Mouse (Mus musculus): Measurements from ENCODE around the gene Sh2b2. TPM values are rescaled to one million over a fixed set of nuclear protein-coding genes. Genes with fewer than 3 reads are reported as not detected.

Gene Sh2b2
- total and polyA plus RNA-seq, 3 experiments: 0.55 to 6.7 (median 0.80) TPM

GRCm38 (mm10) chr5:136237607-136238006, 8.7 kb downstream of the Sh2b2 start:
- H3K27me3 ChIP-seq (ENCODE audit: control insufficient read depth, insufficient read depth, low read length): no peaks in the 10 kb centered on the region

GRCm38 (mm10) chr5:136236611-136237010, 9.7 kb downstream of the Sh2b2 start:
- no peaks in the 10 kb centered on the region for H3K79me2 ChIP-seq (replicated peaks; ENCODE audit: control insufficient read depth, insufficient read depth, low read length)
- no peak overlapping the region for H3K27ac ChIP-seq
- no peaks in the 10 kb centered on the region for H3K4me1 ChIP-seq (ENCODE audit: control insufficient read depth, insufficient read depth, low read length)
- TF ChIP-seq CTCF (IDR thresholded peaks at IDR 0.05) (no peak), POLR2A (IDR thresholded peaks at IDR 0.05; ENCODE audit: insufficient read depth, low read depth, low read length) (no peak), EP300 (IDR thresholded peaks at IDR 0.05; ENCODE audit: insufficient read depth, low read depth, low read length) (no peak)
- intact Hi-C loops (cut with DNase I): no loop called here
- H3K27me3 ChIP-seq (ENCODE audit: control insufficient read depth, insufficient read depth, low read length): no peaks in the 10 kb centered on the region
- H3K36me3 ChIP-seq (ENCODE audit: control insufficient read depth, insufficient read depth, low read length): no peaks in the 10 kb centered on the region
- no peak overlapping the region for H3K4me3 ChIP-seq
- WGBS: 60% methylated on average over 5 of the region's 5 CpGs
- H3K9ac ChIP-seq (ENCODE audit: low read depth, low read length): no peak overlapping the region
- DNase-seq: no peak

More at GRCm38 (mm10) chr5:136237607-136238006, 8.7 kb downstream of the Sh2b2 start:
- Histone ChIP-seq H3K4me3 (no peak overlapping the region), H3K27ac (no peak overlapping the region), H3K36me3 (ENCODE audit: control insufficient read depth, insufficient read depth, low read length) (no peaks in the 10 kb centered on the region), H3K4me1 (ENCODE audit: control insufficient read depth, insufficient read depth, low read length) (no peaks in the 10 kb centered on the region), H3K79me2 (replicated peaks; ENCODE audit: control insufficient read depth, insufficient read depth, low read length) (no peaks in the 10 kb centered on the region), H3K9ac (ENCODE audit: low read depth, low read length) (no peak overlapping the region)
- intact Hi-C loops (cut with DNase I): no loop called here
- no peak for DNase-seq
- TF ChIP-seq POLR2A (IDR thresholded peaks at IDR 0.05; ENCODE audit: insufficient read depth, low read depth, low read length) (no peak), CTCF (IDR thresholded peaks at IDR 0.05) (no peak), EP300 (IDR thresholded peaks at IDR 0.05; ENCODE audit: insufficient read depth, low read depth, low read length) (no peak)
- 3% methylated on average over 19 of the region's 19 CpGs for WGBS

- H3K27ac ChIP-seq: no peak overlapping the region
- no peaks in the 10 kb centered on the region for H3K4me1 ChIP-seq (ENCODE audit: control insufficient read depth, insufficient read depth, low read length)
- H3K79me2 ChIP-seq (replicated peaks; ENCODE audit: control insufficient read depth, insufficient read depth, low read length): no peaks in the 10 kb centered on the region
- no peaks in the 10 kb centered on the region for H3K36me3 ChIP-seq (ENCODE audit: control insufficient read depth, insufficient read depth, low read length)
- no peak overlapping the region for H3K4me3 ChIP-seq
- H3K27me3 ChIP-seq (ENCODE audit: control insufficient read depth, insufficient read depth, low read length): no peaks in the 10 kb centered on the region
- intact Hi-C loops (cut with DNase I): no loop called here
- DNase-seq: no peak
- H3K9ac ChIP-seq (ENCODE audit: low read depth, low read length): no peak overlapping the region
- WGBS: 78% methylated on average over 4 of the region's 4 CpGs
- TF ChIP-seq EP300 (IDR thresholded peaks at IDR 0.05; ENCODE audit: insufficient read depth, low read depth, low read length) (no peak), POLR2A (IDR thresholded peaks at IDR 0.05; ENCODE audit: insufficient read depth, low read depth, low read length) (no peak), CTCF (IDR thresholded peaks at IDR 0.05) (no peak)
These were observed 15.9 kb downstream of the Sh2b2 start for GRCm38 (mm10) chr5:136230348-136231035.

- 65% methylated on average over 7 of the region's 7 CpGs for WGBS
- TF ChIP-seq EP300 (IDR thresholded peaks at IDR 0.05; ENCODE audit: insufficient read depth, low read depth, low read length) (no peak), CTCF (IDR thresholded peaks at IDR 0.05) (no peak), POLR2A (IDR thresholded peaks at IDR 0.05; ENCODE audit: insufficient read depth, low read depth, low read length) (no peak)
- H3K27me3 ChIP-seq (ENCODE audit: control insufficient read depth, insufficient read depth, low read length): no peaks in the 10 kb centered on the region
- H3K9ac ChIP-seq (ENCODE audit: low read depth, low read length): no peak overlapping the region
- no peaks in the 10 kb centered on the region for H3K4me1 ChIP-seq (ENCODE audit: control insufficient read depth, insufficient read depth, low read length)
- DNase-seq: no peak
- H3K4me3 ChIP-seq: no peak overlapping the region
- intact Hi-C loops (cut with DNase I): no loop called here
- no peak overlapping the region for H3K27ac ChIP-seq
- H3K79me2 ChIP-seq (replicated peaks; ENCODE audit: control insufficient read depth, insufficient read depth, low read length): no peaks in the 10 kb centered on the region
- H3K36me3 ChIP-seq (ENCODE audit: control insufficient read depth, insufficient read depth, low read length): no peaks in the 10 kb centered on the region
These were observed 20.0 kb downstream of the Sh2b2 start for GRCm38 (mm10) chr5:136226246-136226876.

- intact Hi-C loops (cut with DNase I): no loop called here
- no peak overlapping the region for H3K4me3 ChIP-seq
- no peak for TF ChIP-seq CTCF (IDR thresholded peaks at IDR 0.05)
- TF ChIP-seq POLR2A (IDR thresholded peaks at IDR 0.05; ENCODE audit: insufficient read depth, low read depth, low read length): no peak
- no peak for TF ChIP-seq EP300 (IDR thresholded peaks at IDR 0.05; ENCODE audit: insufficient read depth, low read depth, low read length)
- WGBS: 81% methylated on average over 12 of the region's 12 CpGs
- H3K4me1 ChIP-seq (ENCODE audit: control insufficient read depth, insufficient read depth, low read length): no peaks in the 10 kb centered on the region
- no peaks in the 10 kb centered on the region for H3K79me2 ChIP-seq (replicated peaks; ENCODE audit: control insufficient read depth, insufficient read depth, low read length)
- H3K27me3 ChIP-seq (ENCODE audit: control insufficient read depth, insufficient read depth, low read length): no peaks in the 10 kb centered on the region
- no peaks in the 10 kb centered on the region for H3K36me3 ChIP-seq (ENCODE audit: control insufficient read depth, insufficient read depth, low read length)
- H3K27ac ChIP-seq: no peak overlapping the region
- H3K9ac ChIP-seq (ENCODE audit: low read depth, low read length): no peak overlapping the region
- DNase-seq: no peak
These were observed 27.8 kb downstream of the Sh2b2 start for GRCm38 (mm10) chr5:136218585-136218984.

GRCm38 (mm10) chr5:136217932-136218381, 28.4 kb downstream of the Sh2b2 start:
- H3K36me3 ChIP-seq (ENCODE audit: control insufficient read depth, insufficient read depth, low read length): no peaks in the 10 kb centered on the region
- H3K79me2 ChIP-seq (replicated peaks; ENCODE audit: control insufficient read depth, insufficient read depth, low read length): no peaks in the 10 kb centered on the region
- DNase-seq: no peak
- H3K4me3 ChIP-seq: no peak overlapping the region
- no peaks in the 10 kb centered on the region for H3K27me3 ChIP-seq (ENCODE audit: control insufficient read depth, insufficient read depth, low read length)
- no peak overlapping the region for H3K9ac ChIP-seq (ENCODE audit: low read depth, low read length)
- TF ChIP-seq POLR2A (IDR thresholded peaks at IDR 0.05; ENCODE audit: insufficient read depth, low read depth, low read length): no peak
- no peak for TF ChIP-seq CTCF (IDR thresholded peaks at IDR 0.05)
- TF ChIP-seq EP300 (IDR thresholded peaks at IDR 0.05; ENCODE audit: insufficient read depth, low read depth, low read length): no peak
- H3K4me1 ChIP-seq (ENCODE audit: control insufficient read depth, insufficient read depth, low read length): no peaks in the 10 kb centered on the region
- 64% methylated on average over 4 of the region's 4 CpGs for WGBS
- H3K27ac ChIP-seq: no peak overlapping the region
- intact Hi-C loops (cut with DNase I): no loop called here

Data from heart, adult 2 months (tissue).